Mouse (Mus musculus) inflammation-experienced regulatory T-cells, adult 16 weeks (primary cell): ENCODE data around the gene Vmn2r31. TPM values are rescaled to one million over a fixed set of nuclear protein-coding genes. Genes with fewer than 3 reads are reported as not detected.

Experiments used
- polyA plus RNA-seq: library from polyadenylated mRNA; unstranded; fragments of 100-300 nt; shearing (Covaris generic); gene quantifications from one replicate; pipeline ENCODE4 v1.2.1, GENCODE M21; 2017

The Vmn2r31 gene
- polyA plus RNA-seq = 0.18 TPM

GRCm38 (mm10) chr7:7399603-7400002 is at the start of gene Vmn2r31:
TSS of gene Vmn2r31 (minus strand) at chr7:7399703.

GRCm38 (mm10) chr7:7374431-7374830 is 25.1 kb downstream of the Vmn2r31 start, which contains the start of gene Gm45783:
TSS of gene Gm45783 (minus strand) at chr7:7374573.

DNA sequence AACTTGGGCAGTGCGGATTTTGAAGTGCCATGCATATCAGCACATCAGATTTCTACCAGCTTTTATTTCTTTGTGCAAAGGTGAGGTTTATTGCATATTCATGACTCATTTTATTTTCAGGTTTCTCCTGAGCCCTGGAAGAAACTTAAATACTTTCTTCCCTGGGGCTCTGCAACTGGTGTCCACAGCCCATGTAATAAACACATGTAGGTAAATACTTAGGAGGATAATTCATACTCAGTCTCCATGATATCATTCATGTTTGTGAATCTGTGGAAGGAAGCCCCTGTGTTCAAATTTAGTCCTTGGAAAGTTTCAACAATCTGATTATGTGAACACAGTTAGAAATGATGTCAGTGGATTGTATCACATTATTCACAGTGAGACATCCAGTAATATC is 62.0 kb downstream of the Vmn2r31 start, which contains the start of gene Vmn2r30:
Vmn2r30 (minus strand) TSS at position 101 of the 400 bp plus-strand sequence.

Other genes with a start within 250 kb of the Vmn2r31 start
- 5.7 TPM for gene Zfp418, start 228.4 kb downstream of the Vmn2r31 start, polyA plus RNA-seq
- 6.1 TPM for gene Zfp772, start 189.7 kb downstream of the Vmn2r31 start, polyA plus RNA-seq
- 0.15 TPM for gene Vmn2r29, start 152.4 kb downstream of the Vmn2r31 start, polyA plus RNA-seq
- 3.6 TPM for gene Gm45844, start 121.4 kb downstream of the Vmn2r31 start, polyA plus RNA-seq
- gene Clcn4, start 98.9 kb downstream of the Vmn2r31 start, polyA plus RNA-seq = 93.2 TPM
- not detected for gene Vmn2r30, start 62.1 kb downstream of the Vmn2r31 start, polyA plus RNA-seq
- not detected for gene Gm45783, start 25.1 kb downstream of the Vmn2r31 start, polyA plus RNA-seq
- not detected for gene Vmn2r32, start 80.3 kb upstream of the Vmn2r31 start, polyA plus RNA-seq
- not detected for gene Vmn2r33, start 167.1 kb upstream of the Vmn2r31 start, polyA plus RNA-seq